Mouse (Mus musculus) liver, embryonic 14.5 days (tissue): Measurements from ENCODE around the gene Usp39. TPM values are rescaled to one million over a fixed set of nuclear protein-coding genes. Genes with fewer than 3 reads are reported as not detected.
A peak's percentile ranks its signal among the peaks of the same experiment; 100 is the strongest.

Experiments
- ATAC-seq: fragments of 200-750 bp; cut with Nextera tagmentation; 2 replicates; pipeline ENCODE4 v1.8.0; 2017; ENCODE audit warnings: moderate number of reproducible peaks, mild to moderate bottlenecking, moderate library complexity; ENCODE audit not compliant: insufficient read depth
- DNase-seq, 3 experiments: peaks; one replicate each; pipeline ENCODE4 v3.0.0-alpha.2; 2012 to 2013; ENCODE audit warnings: low read depth in 3 of 3, low spot score in 3 of 3
- H3K27ac ChIP-seq: fragments of 300-500 bp; sonication (generic); 2 replicates; pipeline ENCODE4 v1.5.1; 2014; ENCODE audit warnings: moderate library complexity, mild to moderate bottlenecking, control low read depth, inconsistent platforms
- H3K27me3 ChIP-seq: fragments of 300-500 bp; sonication (generic); 2 replicates; pipeline ENCODE4 v1.6.1; 2014; ENCODE audit warnings: mild to moderate bottlenecking, low read length, moderate library complexity; ENCODE audit not compliant: control insufficient read depth, insufficient read depth
- H3K36me3 ChIP-seq: fragments of 300-500 bp; sonication (generic); replicated peaks from 2 replicates; pipeline ENCODE4 v1.6.1; 2014; ENCODE audit warnings: low read depth; ENCODE audit not compliant: control insufficient read depth, insufficient read depth
- H3K4me1 ChIP-seq, 2 experiments: fragments of 200-500 bp in 1 of 2; fragments of 300-500 bp in 1 of 2; sonication (generic) in 1 of 2; replicated peaks; 2 replicates each; pipeline ENCODE4 v1.6.1; 2012 to 2014; ENCODE audit warnings: antibody characterized with exemption in 1 of 2, inconsistent platforms in 1 of 2, low read length in 1 of 2; ENCODE audit not compliant: control insufficient read depth in 2 of 2, insufficient read depth in 2 of 2
- H3K4me2 ChIP-seq: fragments of 300-500 bp; sonication (generic); 2 replicates; pipeline ENCODE4 v1.6.1; 2014; ENCODE audit warnings: low read depth, mild to moderate bottlenecking, control low read depth, moderate library complexity
- H3K4me3 ChIP-seq, 2 experiments: fragments of 200-500 bp in 1 of 2; fragments of 300-500 bp in 1 of 2; sonication (generic) in 1 of 2; 2 replicates each; pipeline ENCODE4 v1.5.1; 2012 to 2014; ENCODE audit warnings: low read depth in 2 of 2, low read length in 2 of 2, mild to moderate bottlenecking in 2 of 2, control low read depth in 1 of 2, inconsistent platforms in 1 of 2, moderate library complexity in 1 of 2; ENCODE audit not compliant: insufficient read depth in 1 of 2
- H3K9ac ChIP-seq: fragments of 300-500 bp; sonication (generic); replicated peaks from 2 replicates; pipeline ENCODE4 v1.6.1; 2014; ENCODE audit warnings: mild to moderate bottlenecking, control low read depth, moderate library complexity
- H3K9me3 ChIP-seq: fragments of 300-500 bp; sonication (generic); 2 replicates; pipeline ENCODE4 v1.6.1; 2016; ENCODE audit warnings: low read length, mixed read lengths; ENCODE audit not compliant: control insufficient read depth
- CTCF ChIP-seq: IDR thresholded peaks from 2 replicates; pipeline ENCODE4 v1.5.1; 2016; ENCODE audit warnings: antibody characterized with exemption, low read depth, control low read depth
- EP300 ChIP-seq: IDR thresholded peaks from 2 replicates; pipeline ENCODE4 v1.6.1; 2016; ENCODE audit warnings: antibody characterized with exemption, low read depth
- WGBS: fragments of 180-500 bp; shearing (Covaris S2); extraction: QIAGEN DNeasy Blood & Tissue Kit; methylation state at CpG from one replicate; pipeline ENCODE4 v1.1.7; 2014; ENCODE audit not compliant: insufficient replicate concordance; 5-methylcytosine and 5-hydroxymethylcytosine counted together
- polyA plus RNA-seq, 2 experiments: library from polyadenylated mRNA; depleted of rRNA in 1 of 2; stranded (reverse) in 1 of 2; unstranded in 1 of 2; fragments of >200 nt; fragmentation: Nextera tagmentation in 1 of 2; extraction: Ambion mirVana in 1 of 2; gene quantifications; 2 replicates each; pipeline versions ENCODE4 v1.2.1 to v1.2.3; 2012 to 2014

The Usp39 gene
- polyA plus RNA-seq, 2 experiments: 32.7 to 49.6 TPM

- H3K9ac ChIP-seq: no peak overlapping the region
- no peaks in the 10 kb centered on the region for H3K4me1 ChIP-seq
- no peak overlapping the region for H3K4me2 ChIP-seq
- no peak for TF ChIP-seq CTCF
- TF ChIP-seq EP300: no peak
- no peak overlapping the region for H3K27ac ChIP-seq
- no peak overlapping the region for H3K4me3 ChIP-seq
- no peaks in the 10 kb centered on the region for H3K9me3 ChIP-seq
- H3K27me3 ChIP-seq: no peaks in the 10 kb centered on the region
- WGBS: 84% methylated on average over 3 of the region's 3 CpGs
- peaks cover 13% of the 10 kb centered on the region for H3K36me3 ChIP-seq
- no peak; the same call in 1 of the 2 replicates for ATAC-seq
- no peak for DNase-seq
Measured at GRCm38 (mm10) chr6:72312198-72312597, 32.8 kb downstream of the Usp39 start.

- Histone ChIP-seq H3K27ac (no peak overlapping the region), H3K9me3 (no peaks in the 10 kb centered on the region), H3K36me3 (no peaks in the 10 kb centered on the region), H3K4me2 (no peak overlapping the region), H3K4me3 (no peak overlapping the region), H3K4me1 (peaks cover 0 to 10% of the 10 kb centered on the region in 2 experiments; a peak in 2 of 4 replicates), H3K9ac (no peak overlapping the region), H3K27me3 (no peaks in the 10 kb centered on the region)
- no peak for ATAC-seq
- DNase-seq: no peak
- 52% methylated on average over 9 of the region's 9 CpGs for WGBS
- TF ChIP-seq CTCF (no peak), EP300 (no peak)
Measured at GRCm38 (mm10) chr6:72303510-72303909, 41.5 kb downstream of the Usp39 start.

- Histone ChIP-seq H3K4me3 (no peak overlapping the region), H3K4me2 (no peak overlapping the region), H3K9ac (no peak overlapping the region), H3K4me1 (peaks cover 0 to 10% of the 10 kb centered on the region in 2 experiments; a peak in 2 of 4 replicates), H3K36me3 (no peaks in the 10 kb centered on the region), H3K9me3 (no peaks in the 10 kb centered on the region), H3K27me3 (no peaks in the 10 kb centered on the region), H3K27ac (no peak overlapping the region)
- no peak for TF ChIP-seq EP300
- no peak for TF ChIP-seq CTCF
- DNase-seq (no peak), ATAC-seq (peak; percentile 37; the same call in 1 of the 2 replicates)
- WGBS: 62% methylated on average over 11 of the region's 11 CpGs
Measured at GRCm38 (mm10) chr6:72302349-72302925, 42.5 kb downstream of the Usp39 start.

GRCm38 (mm10) chr6:72297825-72298224 is 47.2 kb downstream of the Usp39 start:
- no peaks in the 10 kb centered on the region for H3K36me3 ChIP-seq
- peaks cover 0 to 12% of the 10 kb centered on the region in 2 experiments; a peak in 2 of 4 replicates for H3K4me1 ChIP-seq
- no peak overlapping the region for H3K27ac ChIP-seq
- no peak overlapping the region for H3K4me2 ChIP-seq
- no peak overlapping the region for H3K9ac ChIP-seq
- TF ChIP-seq EP300: no peak
- TF ChIP-seq CTCF: no peak
- ATAC-seq: no peak
- no peak for DNase-seq
- WGBS: 61% methylated on average over 3 of the region's 3 CpGs
- H3K4me3 ChIP-seq: no peak overlapping the region
- no peaks in the 10 kb centered on the region; the same call in 1 of the 2 replicates for H3K27me3 ChIP-seq
- H3K9me3 ChIP-seq: no peaks in the 10 kb centered on the region

GRCm38 (mm10) chr6:72292972-72293651 is 51.9 kb downstream of the Usp39 start:
- H3K4me1 ChIP-seq: peaks cover 0 to 11% of the 10 kb centered on the region in 2 experiments; a peak in 2 of 4 replicates
- no peak overlapping the region for H3K4me3 ChIP-seq
- 21% methylated on average over 12 of the region's 12 CpGs for WGBS
- peak; percentile 57 for ATAC-seq
- no peaks in the 10 kb centered on the region for H3K36me3 ChIP-seq
- H3K9me3 ChIP-seq: no peaks in the 10 kb centered on the region
- no peak overlapping the region for H3K4me2 ChIP-seq
- TF ChIP-seq EP300 (no peak), CTCF (no peak)
- H3K9ac ChIP-seq: no peak overlapping the region
- H3K27me3 ChIP-seq: no peaks in the 10 kb centered on the region; the same call in none of the 2 replicates
- DNase-seq: no peak
- no peak overlapping the region for H3K27ac ChIP-seq
